Mouse (Mus musculus): Measurements from ENCODE around the gene Dpp3.
"Not testable (repeated sequence)": the region's sequence is repeated elsewhere in the genome, so short reads cannot be mapped to it uniquely, and the experiment has no call there.

Gene Dpp3

DNA sequence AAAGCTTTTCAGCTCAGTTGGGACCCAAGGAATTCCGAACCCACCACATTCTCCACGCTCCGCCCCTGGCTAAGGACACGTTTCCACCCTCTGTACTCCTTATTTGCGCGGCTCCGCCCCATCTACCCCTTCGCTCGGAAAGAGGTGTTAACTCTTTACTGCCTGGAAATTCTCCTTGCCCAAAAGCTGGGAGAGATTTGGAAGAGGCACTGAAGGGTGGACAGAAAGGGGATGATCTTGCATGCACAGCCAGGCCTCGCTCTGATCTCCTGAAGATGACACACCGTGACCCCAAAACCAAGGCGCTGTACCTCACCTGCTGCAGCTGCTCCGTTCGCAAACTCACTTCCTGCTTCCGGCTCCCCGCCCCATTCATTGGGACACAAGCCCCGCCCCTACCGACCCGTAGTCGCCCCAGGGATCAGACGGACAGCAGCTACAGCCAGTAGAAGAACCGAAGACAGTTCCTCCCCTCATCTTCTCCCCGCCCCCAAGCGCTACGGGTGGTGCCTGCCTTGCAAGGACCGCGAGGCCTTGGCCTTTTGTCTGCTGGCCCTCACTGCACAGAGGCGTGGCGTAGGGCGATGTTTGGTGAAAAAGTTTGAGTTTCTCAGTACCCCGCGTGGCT lies at the start of gene Dpp3:
Gene Dpp3 (minus strand): TSS at position 384 of the 628 bp plus-strand sequence.
- DNase-seq (ENCODE audit: low spot score): peak; percentile 98

DNA sequence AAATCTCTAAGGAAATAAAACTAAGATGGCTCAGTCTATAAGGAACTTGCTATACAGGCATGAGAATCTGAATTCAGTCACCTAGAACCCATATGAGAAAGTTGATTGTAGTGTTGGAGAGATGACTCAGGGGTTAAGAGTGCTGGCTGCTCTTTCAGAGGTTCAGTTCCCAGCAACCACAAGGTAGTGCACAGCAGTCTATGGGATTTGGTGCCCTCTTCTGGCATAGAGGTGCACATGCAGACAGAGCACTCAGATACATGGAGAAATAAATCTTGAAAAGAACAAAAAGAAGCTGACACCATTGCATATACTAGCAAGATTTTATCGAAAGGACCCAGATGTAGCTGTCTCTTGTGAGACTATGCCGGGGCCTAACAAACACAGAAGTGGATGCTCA lies 40.1 kb upstream of the Dpp3 start:
- DNase-seq (ENCODE audit: low spot score): peak; percentile 55

DNA sequence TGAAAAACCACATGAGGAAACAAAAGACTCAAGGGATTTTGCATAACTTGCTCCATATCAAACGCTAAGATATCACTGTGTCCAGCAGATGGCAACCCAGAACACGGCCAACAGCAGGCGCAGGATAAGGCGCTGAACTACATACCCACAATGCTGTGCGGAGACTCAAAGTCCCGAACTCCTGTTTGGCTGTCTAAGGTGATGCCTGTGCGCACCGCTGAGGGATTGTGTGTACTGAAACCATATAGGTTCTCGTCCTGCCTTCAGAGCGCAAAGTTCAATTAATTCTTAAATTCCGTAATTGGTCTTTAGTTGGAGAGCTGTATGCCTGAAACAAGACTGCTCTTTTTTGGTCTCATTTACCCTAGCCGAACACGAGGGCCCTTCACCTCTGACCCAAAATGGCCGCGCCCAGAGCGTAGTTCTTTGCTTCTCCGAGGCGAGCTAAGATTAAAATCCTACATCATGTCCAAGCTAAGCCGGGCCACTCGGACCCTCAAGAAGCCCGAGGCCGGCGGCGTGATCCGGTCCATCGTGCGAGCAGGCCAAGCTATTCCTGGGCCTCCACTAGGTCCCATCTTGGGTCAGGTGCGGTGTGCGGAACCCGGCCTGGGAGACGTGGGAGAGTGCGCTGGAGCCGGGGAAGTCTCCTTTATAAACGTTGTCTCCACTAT lies 34.0 kb upstream of the Dpp3 start, which contains the start of gene Mrpl11:
Gene Mrpl11 (plus strand): TSS at position 220 of the 674 bp plus-strand sequence.
- peak; percentile 95 for DNase-seq (ENCODE audit: low spot score)

DNA sequence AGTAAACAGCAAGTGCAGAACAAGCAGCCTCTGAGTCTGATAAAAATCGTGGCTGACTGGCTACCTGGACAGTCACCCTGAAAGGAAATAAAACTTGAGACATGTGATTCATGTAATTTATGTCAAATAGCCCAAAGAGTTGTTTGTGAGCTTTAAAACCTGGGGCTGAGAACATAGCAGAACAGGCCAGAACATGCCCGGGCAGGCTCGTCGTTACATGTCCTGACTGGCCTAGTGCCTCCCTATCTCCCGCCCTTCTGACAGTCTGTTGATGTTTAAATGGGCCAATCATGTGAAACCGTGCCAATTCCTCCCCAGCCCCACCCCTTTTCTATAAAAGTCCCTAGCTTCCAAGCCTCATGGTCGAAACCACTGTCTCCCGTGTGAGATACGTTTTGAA lies 20.6 kb upstream of the Dpp3 start:
- DNase-seq (ENCODE audit: low spot score): not testable (repeated sequence)

DNA sequence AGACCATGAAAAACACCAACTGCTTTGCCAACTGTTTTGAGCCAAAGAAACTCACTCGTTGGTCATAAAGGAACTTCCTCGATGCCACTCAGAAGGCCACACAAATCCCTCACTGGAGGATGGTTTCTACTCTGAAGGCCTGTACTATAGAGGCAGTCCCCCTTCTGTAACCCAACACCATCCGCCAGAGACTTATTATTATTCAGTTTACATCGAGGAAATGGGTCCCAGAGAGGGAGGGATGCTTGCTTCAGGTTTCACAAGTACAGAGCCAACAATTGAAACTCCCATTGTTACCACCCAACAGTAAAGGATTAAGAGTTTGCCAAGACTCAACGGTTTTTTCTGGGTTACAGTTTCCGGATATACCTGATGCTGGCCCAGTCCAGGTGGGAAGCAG lies 17.5 kb upstream of the Dpp3 start:
- no peak for DNase-seq (ENCODE audit: low spot score)

DNA sequence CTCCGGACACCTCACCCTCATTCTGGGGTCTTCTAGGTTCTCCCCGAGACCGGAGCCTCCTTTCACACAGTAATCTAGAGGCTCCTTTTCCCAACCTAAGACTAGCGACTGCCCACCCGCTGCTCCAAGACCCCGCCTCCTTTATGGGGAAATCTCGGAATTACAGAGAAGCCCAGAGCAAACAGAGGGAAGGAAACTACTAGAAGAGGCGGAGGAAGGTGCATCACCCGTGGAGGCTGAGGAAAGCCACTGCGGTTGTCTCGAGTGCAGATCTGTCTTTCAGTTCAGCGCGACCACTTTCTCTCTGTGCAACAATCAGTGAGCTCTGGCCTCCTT lies 15.1 kb upstream of the Dpp3 start:
- no peak for DNase-seq (ENCODE audit: low spot score)

DNA sequence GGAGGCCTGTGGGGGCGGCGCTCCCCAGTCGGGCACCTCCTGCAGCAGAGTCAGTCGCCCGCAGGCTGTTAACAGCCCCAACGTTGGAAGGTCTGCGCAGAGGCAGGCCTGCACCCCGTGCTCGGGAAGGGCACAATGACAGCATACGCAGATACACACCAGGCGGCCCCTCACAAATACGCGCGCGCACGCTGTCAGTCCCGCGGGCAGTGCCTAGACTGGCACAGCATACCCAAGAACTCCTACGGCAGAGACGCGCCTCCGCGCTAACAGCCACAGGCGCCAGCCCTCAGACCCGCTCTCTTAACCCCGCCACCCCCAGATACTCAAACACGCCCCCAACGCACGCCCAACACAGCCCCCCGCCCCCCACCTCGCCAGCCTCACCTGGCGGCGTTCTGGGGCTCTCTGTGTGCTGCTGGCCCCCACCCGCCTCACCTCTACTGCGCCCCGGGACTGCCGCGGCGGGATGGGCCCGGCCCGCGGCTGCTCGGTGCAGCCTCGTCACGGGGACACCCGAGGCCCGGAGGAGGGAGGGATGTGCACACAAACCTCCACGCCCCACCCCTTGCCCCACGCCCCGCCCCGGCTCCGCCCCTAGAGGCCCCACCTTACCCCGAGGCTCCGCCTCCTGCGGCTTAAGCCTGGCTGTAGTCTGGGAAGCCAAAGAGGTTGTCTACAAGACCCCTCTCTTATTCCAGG lies 14.6 kb upstream of the Dpp3 start, which contains the start of gene Peli3:
Gene Peli3 (minus strand): TSS at position 577 of the 702 bp plus-strand sequence.
- peak; percentile 87 for DNase-seq (ENCODE audit: low spot score)

DNA sequence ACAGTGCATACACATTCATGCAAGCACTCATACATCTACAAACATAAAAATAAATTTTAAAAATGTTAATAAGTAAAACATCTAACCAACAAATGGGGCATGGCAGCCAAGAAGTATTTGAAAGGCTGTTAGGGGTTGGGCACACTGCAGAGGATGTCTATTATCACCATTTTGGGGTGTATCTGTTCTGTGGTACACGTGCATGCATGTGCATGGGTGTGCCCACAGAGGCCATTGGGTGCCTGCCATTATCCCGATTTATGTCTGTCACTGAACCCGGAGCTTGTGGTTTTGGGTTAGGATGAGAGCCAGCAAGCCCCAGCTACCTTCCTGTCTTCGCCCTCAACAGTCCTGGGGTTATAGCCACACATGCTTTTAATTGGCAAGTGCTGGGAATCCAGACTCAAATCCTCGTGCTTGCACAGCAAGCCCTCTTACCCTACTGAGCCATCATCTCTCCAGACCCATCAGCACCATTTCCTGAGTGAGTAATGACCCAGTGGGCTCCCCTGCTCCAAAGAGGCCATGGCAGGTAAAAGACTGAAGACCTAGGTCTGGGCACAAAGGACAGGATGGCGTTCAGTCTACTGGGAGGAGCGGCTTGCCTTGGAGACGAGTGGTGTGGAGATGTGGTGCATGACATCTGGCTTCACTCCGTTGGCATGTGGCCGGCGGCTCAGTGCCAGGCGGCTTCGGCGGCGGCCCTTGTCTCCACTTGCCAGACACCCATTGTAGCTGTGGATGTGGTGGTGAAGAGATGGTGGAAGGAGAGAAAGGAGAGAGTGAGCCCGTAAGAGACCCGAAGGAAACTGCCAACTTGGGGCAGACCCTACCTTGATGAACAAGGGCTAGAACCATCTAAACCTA lies 9.6 kb upstream of the Dpp3 start:
- no peak for DNase-seq (ENCODE audit: low spot score)

DNA sequence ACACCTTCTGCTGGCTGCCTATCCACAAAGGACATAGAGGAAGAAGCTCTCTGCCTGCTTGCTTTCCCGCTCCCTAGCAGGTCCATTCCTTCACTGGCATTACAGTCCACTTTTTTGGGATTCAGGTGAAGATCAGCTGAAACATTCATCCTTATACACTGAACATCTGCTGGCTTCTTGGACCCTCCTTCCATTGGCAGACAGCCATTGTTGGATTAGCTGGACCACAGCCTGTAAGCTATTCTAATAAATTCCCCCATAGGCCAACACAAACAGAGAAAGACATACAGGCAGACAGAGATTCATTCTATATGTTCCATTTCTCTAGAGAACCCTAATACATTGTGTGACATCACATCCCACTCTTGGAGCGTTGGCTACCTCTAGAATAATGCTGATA lies 8.8 kb upstream of the Dpp3 start:
- no peak for DNase-seq (ENCODE audit: low spot score)

DNA sequence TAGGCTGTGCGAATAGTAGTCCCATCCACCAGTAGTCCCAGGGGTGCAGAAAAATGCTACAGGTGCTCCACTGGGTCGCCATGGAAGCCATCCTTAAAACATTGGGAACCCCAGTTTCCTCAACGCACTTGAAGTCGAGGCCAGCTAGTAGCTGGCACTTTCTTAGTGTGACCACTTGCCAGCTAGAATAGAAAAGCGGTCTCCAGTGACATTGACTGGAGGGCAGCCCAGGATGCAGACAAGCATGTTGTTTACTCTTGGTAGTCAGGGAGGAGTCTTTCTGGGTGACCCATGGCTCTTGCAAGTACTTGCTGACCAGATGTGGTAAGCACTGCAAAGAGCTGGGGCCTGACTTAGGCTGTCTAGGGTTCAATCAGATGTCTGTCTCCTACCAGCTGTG lies 694 bp upstream of the Dpp3 start:
- no peak for DNase-seq (ENCODE audit: low spot score)

DNA sequence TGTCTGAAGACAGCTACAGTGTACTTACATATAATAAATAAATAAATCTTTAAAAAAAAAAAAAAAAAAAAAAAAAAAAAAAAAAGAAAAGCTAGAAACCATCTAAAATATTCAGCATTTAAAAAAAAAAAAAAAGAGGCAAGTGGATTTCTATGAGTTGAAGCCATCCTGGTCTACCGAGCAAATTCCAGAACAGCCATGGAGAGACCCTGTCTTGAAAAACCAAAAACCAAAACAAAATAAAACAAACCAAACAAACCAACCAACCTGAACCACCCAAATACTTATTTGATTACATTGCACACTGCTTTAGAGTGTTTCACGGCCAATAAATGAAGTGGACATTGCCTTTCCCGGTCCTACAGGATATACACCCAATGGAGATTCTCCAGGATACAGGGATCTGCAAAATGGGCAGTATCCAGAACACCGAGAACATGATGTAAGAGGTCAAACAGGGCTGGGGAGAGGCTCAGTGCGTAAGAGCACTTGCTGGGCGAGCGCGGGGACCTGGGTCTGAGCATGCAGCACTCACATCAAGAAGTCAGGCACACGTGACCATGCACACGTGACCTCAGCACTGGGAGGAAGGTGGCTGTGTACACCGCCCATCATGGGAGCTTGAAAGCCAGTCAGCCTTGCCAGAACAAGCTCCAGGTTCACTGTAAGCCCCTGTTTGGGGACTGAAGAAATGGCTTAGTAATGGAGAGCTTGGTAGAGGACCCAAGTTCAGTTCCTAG lies 2.8 kb downstream of the Dpp3 start:
- no peak for DNase-seq (ENCODE audit: low spot score)

DNA sequence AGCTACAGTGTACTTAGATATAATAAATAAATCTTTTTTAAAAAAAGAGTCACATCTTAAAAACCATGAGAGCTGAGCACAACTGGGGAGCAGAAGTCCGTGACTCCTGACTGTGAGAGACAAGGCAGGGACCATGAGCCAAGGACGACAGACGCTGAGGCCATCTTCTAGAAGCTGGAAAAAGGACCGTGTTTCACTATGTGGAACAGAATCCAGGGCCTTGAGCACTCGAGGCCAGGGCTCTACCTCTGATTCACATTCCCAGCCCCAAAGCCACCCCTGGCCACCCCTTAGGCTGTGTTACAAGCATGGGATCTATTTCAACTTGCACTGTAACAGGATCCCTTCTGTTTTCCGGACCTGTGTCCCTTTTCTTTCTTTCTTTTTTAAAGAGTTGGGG lies 8.4 kb downstream of the Dpp3 start:
- no peak for DNase-seq (ENCODE audit: low spot score)

DNA sequence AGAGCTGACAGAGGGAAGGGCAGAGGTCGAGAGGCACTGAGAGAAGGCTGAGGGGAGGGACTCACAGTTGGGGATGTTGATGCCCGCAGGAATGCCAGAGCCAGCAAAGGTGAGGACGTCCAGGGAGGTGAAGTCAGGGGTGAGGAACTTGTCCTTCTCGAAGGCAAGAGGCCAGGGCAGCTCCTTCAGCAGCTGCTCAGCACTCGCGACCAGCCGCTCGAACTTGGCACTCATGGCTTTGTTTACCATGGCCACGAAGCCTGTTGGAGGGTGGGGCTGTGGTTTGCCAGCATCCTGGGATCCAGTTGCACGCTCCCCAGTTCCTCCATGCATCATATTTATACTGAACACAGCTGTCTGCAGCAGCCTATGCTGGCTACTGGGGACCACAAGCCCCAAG lies 11.3 kb downstream of the Dpp3 start:
- DNase-seq (ENCODE audit: low spot score): no peak

DNA sequence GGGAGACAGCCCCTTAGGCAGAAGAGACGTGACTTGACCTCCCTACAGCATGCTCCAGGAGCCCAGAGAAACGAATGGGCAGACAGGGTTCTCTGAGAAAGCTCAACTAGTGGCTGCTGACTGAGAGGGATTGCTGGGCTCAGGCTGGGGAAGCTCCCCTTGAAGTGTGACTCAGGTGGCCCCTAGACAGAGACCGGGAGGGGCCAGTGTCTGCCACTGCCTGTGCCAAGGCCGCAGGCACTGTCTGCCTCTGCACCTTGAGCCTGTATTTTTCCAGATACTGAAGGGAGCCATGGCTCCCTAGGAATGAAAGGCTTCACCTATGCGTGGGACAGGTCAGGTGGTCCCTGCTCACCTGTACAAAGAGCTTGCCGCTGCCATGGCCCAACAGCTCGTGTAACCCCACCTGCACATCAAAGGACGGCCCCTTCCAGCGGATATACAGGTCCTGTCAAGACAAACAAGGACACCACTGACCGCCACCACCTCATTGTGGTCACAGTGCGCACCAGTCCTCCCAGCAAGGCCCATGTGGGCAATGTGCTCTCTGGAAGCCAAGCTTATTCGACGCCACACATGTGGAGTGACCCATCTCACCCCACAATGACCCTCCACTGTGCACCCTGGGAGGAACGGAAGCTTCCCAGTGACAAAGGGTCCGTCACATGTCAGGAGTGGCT lies 12.0 kb downstream of the Dpp3 start:
- DNase-seq (ENCODE audit: low spot score): no peak

DNA sequence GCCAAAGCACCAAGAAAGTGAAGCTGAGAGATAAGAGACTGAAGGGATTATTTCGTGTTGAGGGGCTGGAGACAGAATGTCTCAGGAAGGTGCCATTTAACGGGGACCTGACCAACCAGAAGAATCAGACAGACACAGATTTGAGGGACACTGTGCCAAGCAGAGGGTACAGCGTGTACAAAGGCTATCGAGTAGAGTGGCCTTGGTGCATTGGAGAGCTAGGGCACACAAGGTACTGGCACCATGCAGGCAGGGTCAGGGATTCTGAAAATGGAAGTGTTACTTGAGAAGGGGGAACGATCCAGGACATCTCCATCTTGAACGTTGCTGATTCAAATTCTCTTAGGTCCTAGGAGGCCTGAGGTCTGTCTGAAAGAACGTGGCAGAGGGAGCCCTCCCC lies 18.7 kb downstream of the Dpp3 start:
- no peak for DNase-seq (ENCODE audit: low spot score)

DNA sequence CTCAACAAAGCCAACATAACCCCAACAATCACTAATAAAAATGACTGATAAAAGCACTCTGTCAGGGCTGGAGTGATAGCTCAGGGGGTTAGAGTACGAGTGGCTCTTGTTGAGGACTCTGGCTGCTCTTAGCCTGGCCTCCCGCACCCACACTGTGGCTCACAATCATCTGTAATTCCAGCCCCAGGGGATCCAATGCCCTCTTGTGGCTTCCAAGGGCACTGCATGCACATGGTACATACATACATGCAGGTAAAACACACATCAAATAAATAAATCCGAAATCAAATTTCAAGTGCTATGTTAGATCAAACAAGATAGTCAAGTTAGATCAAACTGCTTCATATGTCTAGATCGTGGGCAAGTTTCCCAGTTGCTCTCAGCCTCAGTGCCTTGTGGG lies 20.0 kb downstream of the Dpp3 start:
- DNase-seq (ENCODE audit: low spot score): peak; percentile 64

DNA sequence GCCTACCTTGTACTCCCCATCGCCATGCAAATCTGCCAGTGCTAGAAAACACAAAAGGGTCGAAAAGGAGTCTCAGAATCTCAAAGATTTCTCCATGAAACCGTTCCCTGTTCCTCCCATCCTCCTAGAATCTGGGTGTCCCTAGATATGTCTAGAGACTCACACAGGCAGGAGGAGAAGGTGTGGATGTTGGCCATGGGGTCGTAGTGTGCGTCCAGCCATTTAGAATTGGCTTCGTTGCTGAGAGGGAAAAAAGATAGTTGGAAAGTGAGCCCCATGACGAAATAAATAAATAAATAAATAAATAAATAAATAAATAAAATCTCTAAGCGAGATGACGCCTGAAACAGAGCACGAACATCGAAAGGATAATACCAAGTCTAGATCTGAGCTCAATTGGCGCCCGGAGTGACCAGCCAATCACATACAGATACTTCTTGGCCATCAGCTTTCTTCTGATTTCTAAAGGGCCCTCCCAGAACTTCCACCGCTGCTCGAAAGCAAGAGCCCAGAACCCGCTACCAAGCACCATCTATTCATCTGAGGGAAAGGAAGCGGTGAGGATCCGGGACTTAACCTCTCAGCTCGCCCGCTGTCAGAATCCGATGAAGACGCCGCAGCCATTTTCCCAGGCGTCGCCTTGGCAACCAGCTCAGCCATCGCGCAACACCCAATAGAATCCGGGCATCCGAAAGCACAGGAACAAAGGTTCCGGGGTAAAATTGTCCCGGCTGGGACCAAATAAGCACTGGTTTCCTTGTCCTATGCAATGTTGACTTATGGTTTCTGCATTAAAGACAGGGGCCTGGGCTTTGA lies 21.9 kb downstream of the Dpp3 start, which contains the start of gene Bbs1:
Gene Bbs1 (minus strand): TSS at position 650 of the 816 bp plus-strand sequence.
- DNase-seq (ENCODE audit: low spot score): peak; percentile 90

DNA sequence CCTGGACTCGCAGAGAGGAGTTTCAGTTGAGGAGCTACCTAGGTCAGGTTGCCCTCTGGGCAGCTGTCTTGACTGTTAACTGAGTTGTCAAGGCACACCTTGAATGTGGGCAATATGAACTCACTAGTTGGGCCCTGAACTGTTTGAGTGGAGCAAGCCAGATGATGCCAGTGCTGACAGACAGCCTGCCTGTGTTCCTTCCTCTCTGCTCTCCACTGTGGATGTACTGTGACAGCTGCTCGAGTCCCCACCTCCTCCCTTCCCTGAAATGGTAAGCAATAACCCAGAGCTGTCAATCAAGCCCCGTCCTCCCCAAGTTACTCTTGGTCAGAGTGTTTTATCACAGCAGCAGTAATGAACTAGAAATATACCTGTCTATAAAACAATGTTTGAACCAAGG lies 28.2 kb downstream of the Dpp3 start:
- no peak for DNase-seq (ENCODE audit: low spot score)

DNA sequence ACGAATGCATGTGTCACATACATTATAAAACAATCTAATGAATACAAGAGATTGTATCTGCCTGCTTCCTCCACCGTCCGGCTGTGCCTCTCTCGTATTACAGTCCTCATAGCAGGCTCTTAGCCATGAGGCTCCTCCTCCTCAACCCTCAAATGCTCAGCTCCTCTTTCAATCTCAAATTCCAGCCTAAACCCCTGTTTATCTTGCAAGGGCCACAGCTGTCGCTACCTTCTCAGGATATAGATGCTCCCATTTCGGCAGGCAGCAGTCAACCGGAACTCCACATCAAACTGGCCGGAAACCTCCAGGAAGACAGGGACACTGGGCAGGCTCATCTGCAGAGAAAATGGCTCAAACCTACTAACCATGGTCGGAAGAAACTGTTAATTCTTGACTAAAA lies 29.1 kb downstream of the Dpp3 start:
- no peak for DNase-seq (ENCODE audit: low spot score)
